Mouse (Mus musculus) frontal cortex, postnatal 25 days (tissue): ENCODE data around the gene Ankrd12.

ENCODE experiments used
- DNase-seq, 2 experiments: peaks; one replicate each; pipeline ENCODE4 v3.0.0; 2022; ENCODE audit warnings: low spot score in 2 of 2

The Ankrd12 gene

GRCm38 (mm10) chr17:65967751-65968150 lies 109.1 kb downstream of the Ankrd12 start:
- no peak for DNase-seq

- DNase-seq: no peak
Observed at GRCm38 (mm10) chr17:65962263-65962662, 114.6 kb downstream of the Ankrd12 start.

GRCm38 (mm10) chr17:65961606-65962136 lies 115.2 kb downstream of the Ankrd12 start:
- no peak for DNase-seq

DNA sequence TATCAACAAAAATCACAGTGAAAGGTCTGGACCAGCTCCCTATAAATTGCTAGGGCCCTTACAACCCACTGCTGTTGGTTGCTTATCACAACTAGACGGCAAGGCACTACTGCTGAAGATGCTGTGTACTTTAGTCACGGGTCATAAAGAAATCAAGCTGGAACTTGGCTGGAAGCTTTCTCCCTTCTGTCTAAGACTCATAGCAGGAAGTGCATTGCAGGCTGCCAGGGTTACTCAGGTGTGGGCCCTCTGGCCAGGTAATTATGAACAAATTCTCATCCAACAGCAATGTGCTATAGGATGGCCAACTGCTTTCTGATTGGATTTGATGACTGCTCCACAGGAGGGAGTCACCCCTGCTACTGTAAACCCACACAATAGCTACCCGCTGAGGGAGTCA lies 117.9 kb downstream of the Ankrd12 start:
- no peak for DNase-seq

DNA sequence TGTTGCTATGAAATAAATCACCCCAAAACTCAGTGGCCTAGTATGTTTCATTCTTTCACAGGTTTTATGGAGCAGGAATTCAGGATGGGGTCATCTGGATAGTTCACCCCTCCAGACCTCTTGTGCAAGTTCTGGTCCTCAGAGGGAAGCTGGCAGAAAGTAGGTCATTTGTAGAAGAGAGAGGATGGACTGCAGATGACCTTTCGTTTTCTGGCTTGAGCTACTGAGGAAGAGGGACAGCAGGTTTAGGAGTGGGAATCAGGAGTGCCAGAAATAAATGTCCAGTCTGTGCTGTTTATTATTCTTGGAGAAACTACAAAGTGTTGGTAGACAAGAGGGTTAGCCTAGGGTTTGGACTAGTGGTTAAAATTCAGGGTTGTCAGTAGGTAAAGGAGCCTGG lies 118.5 kb downstream of the Ankrd12 start:
- no peak for DNase-seq

GRCm38 (mm10) chr17:65957782-65958325 lies 119.0 kb downstream of the Ankrd12 start:
- DNase-seq: no peak

DNA sequence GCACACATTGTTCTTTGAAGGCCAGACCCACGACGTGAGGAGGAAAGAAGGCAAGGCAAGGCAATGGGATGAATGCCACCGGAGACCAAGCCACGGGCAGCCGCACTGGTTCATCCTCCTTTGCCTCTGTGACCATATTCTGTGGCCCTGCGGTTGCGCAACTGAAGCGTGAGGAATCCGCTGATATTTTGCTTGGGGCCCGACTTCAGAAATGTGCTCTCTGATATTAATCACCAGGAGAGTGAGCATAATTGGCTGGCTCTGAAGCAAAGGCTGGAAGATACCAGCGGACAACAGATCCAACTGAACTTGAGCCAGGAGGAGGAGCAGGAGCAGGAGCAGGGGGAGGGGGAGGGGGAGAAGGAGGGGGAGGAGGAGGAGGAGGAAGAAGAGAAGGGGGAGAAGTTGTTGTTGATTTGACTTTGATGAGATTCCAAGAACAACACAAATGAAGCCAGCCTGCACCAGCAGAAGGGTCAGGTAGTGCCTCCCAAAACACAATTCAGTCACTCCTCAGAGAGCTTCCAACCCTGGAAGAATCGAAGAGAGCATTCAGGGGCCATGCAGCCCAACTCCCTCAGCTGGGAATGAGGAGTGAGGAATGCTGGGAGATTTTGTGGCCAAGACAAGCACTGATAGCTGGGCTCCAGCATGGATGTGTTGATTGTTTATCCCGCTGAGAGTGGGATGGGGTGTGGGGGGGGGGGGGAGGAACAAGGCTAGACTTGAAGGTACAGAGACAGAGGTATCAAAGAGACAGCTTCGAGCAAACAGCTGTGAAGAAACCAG lies 119.7 kb downstream of the Ankrd12 start:
- DNase-seq: no peak

GRCm38 (mm10) chr17:65956140-65956539 lies 120.7 kb downstream of the Ankrd12 start:
- DNase-seq: no peak

- no peak for DNase-seq
Observed at GRCm38 (mm10) chr17:65953959-65954358, 122.9 kb downstream of the Ankrd12 start.

GRCm38 (mm10) chr17:65952083-65952482 lies 124.8 kb downstream of the Ankrd12 start:
- no peak for DNase-seq

- DNase-seq: peak; percentile 79 to 84
Observed at GRCm38 (mm10) chr17:65950622-65951404, 126.1 kb downstream of the Ankrd12 start, which contains the start of gene Twsg1. Twsg1 (minus strand) TSS chr17:65951226.

DNA sequence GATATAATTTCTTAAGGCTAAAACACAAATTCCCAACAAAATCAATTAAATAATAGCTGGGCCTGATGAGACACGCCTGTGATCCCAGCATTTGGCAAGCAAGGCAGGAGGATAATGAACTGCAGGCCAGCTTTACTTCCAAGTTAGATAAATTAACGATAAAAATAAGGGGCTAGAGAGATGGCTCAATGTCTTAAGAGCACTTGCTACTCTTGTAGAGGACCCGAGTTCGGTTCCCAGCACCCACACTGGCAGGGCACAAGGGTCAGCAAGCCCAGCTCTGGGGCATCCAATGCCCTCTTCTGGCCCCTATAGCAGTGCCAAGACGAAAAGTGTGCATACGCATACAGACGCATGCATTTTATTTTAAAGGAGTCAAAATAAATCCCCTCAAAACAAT lies 126.7 kb downstream of the Ankrd12 start:
- DNase-seq: no peak

DNA sequence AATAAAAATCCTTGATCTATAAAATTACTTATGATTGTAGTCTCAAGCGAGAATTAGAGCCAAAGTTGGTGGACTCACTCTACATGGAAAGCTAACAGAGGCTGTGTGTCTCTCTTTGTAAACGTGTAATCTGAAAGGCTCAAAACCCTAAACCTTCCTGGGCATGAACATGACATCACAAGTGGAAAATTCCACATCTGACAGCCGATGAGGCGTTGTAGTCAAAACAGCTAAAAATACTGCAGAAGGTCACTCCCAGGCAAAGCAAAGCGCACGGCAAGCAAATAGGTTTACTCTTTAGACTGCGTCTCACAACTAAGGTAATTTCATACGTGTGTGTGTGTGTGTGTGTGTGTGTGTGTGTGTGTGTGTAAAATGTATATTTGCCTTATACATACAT lies 129.6 kb downstream of the Ankrd12 start:
- DNase-seq: no peak

GRCm38 (mm10) chr17:65945420-65945819 lies 131.5 kb downstream of the Ankrd12 start:
- DNase-seq: no peak

GRCm38 (mm10) chr17:65942394-65942793 lies 134.5 kb downstream of the Ankrd12 start:
- DNase-seq: no peak

DNA sequence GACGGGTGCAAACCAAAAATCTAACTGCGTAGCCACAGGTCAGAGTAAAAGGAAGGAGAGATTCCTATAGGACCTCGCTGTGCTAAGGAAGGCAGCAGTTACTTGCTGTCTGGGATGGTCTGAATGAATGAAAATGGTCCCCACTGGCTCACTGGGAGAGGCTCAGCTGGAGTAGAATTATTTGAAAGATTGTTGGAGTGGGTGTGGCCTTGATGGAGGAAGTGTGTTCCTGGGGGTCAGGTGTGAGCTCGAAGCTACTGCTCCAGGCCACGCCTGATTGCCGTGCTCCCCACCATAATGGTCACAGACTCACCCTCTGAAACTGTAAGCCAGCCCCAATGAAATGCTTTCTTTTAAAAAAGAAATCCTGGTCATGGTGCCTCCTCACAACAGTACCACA lies 135.6 kb downstream of the Ankrd12 start:
- DNase-seq: no peak

DNA sequence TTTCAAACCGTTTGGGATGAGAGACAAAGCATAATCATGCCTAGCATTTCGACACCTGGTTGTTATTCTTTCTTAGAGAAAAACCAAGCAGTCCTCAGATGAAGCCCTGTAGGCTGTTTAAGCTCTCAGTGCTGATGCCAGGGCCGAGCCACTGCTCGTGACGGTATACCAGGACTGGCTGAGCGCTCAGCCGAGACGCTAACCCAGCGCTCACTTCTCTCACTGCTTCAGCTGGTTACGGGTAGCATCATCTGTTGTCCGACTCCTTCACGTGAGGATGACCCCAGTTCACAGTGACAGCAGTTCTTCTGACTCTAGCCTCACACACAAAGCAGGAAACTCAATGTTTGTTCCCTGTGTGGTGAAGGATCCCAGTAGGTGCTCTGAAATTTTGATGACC lies 136.7 kb downstream of the Ankrd12 start:
- no peak for DNase-seq

DNA sequence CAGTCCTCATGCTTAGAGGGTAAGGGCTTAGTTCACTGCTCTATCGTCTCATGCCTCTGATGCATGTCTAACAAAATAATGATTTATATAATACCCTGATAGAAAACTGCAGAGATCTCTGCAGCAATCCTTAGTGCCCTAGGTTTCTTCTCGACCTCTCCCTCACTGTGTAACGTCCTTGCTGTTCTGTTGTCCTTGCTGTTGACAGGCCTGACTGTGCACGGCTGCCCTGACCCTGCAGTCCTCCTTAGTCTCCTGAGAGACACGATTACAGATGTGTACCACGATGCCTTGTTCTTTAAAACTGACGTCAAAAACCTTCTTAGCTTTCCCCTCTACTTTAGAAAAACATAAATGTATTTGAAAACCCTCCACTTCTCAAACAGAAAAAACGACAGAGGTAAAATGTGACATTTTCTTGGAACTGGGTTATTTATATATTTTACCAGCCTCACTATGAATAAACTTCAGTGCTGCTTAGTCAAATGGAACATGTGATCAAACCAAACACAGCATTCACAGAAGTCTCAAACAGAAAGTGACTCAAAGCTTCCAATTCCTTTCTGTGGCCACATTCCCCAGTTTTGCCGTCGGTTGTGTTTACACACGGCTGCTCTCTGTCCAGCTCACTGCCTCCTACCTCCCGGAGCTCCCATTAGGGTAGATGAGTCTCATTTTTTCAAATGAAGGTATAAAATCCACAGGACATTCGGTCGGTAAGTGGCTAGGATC lies 137.3 kb downstream of the Ankrd12 start:
- no peak for DNase-seq

DNA sequence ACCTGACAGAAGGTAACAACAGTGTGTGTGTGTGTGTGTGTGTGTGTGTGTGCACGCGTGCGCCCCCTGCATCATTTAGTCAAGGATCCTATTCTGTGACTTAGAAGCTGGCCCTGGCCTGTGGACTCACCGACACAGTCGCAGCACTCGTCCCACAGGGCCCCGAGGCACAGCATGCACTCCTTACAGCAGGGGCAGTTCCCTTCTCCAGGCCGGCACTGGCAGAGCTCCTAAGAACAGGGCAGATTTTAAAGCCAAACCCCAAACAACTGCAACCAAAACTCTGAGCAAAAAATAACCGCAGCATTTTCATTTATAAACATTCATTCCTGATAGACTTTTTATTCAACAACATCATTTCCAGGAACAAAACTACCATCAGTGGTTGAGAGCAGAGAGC lies 139.2 kb downstream of the Ankrd12 start:
- DNase-seq: no peak

- no peak for DNase-seq
Observed at GRCm38 (mm10) chr17:65933741-65934140, 143.1 kb downstream of the Ankrd12 start.

DNA sequence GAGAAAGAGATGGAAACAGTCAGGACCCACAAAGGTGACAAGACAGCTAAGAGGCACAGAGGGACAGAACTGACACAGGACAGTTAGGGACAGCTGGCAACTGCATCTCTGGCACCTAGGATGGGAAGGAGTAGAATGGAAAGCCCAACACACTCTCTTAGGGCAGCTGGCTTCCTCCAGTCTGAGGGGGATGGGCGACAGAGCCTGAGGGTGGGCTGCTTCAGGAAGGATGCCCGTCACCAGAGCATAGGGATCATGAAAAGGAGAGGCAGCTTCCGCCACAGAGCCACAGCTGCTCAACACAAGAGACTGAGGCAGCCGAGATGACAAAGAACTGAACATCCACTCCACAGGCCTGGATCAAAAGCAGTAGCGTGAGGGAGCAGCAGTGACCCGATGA lies 145.4 kb downstream of the Ankrd12 start:
- DNase-seq: no peak

GRCm38 (mm10) chr17:65930960-65931359 lies 145.9 kb downstream of the Ankrd12 start:
- no peak for DNase-seq
